Mouse (Mus musculus) A20 (cell line): ENCODE results near the gene Tdrd9.

Experiments
- DNase-seq: peaks from one replicate; pipeline ENCODE4 v3.0.0-alpha.2; 2011; ENCODE audit warnings: low read depth, low spot score

Tdrd9 gene

DNA sequence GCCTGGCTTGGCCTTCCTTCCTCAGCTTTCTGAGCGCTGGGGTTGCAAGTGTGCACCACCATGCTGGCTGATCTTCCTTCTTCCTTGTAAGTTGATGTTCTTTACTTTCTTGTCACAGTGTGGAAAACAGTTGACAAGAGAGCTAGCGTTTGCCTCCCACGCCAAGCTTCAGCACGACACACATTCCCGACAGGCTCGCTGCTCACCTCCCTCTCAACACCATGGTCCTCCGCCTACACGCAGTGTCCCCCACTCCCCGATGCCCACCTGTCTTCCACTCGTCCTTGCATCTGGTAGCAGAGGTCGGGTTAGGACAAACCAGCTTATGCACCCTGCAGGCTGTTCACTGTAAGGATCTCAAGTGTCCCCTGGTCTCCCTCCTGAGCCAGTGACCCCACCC lies 133.5 kb downstream of the Tdrd9 start:
- no peak for DNase-seq

DNA sequence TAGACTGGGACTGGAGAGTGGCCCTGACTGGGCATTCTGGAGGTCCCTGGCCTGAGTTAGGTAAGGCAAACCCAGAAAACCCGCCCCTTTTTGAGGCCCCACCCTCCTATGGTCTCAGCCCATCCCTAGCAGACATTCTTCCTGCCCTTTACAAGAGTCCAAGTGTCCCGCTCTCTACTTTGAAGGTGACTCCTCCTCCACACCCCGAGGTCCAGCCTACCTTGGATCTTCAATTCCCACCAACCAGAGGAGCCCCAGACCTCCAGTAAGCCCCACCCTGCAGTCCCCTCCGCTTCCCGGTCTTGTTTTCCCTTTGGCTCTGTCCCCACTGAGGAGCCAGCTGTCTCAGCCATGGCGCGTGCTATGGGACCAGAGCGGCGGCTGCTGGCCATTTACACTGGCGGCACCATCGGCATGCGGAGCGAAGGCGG lies 135.2 kb downstream of the Tdrd9 start, which contains the start of gene Aspg:
Aspg (plus strand) TSS at position 139 of the 431 bp plus-strand sequence.
- DNase-seq: no peak

DNA sequence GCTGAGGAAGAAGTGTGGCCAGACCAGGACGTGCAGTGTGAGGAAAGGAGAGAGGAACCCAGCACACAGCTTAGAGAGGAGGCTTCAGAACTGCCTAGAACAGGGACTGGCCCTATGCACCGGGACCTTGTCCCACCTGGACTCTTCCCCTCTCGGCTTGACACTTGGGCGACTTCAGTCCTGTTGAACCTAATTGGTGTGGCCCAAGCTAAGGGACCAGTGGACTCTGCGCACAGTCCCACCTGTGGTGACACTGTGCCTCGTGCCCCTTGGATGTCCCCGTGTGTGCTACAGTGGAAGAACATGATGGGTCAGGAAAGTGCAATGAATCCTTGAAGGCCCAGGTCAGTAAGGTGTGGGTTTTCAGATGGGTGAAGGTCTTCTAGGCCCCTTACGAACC lies 136.3 kb downstream of the Tdrd9 start:
- DNase-seq: no peak

DNA sequence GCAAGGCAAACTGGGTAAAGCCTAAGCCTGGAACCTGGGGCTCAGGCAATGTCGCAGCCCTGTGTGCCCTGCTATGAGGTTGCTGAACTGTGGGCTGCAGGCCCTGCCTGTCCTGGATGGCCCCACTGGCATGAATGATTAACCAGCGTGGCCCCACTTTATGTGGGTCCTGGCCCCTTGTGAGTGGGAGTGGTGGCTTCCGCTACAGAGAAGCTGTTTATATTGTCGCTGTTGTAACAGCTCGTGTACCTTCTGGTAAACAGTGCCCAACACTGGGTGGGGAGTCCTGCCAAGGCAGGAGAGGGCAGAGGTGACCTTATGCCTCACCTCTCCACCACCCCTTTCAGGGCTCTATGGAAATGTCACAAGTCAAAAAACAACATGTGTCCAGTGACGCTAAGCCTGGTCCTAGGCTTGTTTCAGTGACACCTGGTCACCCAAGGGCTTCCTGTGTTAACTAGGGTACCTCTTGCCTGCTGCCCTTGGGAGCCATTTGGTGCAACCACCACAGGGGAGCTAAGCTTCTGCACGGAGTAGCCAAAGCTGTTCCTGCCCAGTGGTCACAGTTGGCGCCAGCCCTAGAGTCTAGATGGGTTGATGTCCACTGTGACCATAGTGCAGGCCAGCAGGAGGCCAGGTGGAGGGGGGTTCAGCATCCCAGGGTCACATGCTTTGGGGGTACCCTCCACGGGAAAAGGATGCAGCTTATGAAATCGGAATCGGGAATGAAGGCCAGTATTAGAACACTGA lies 137.5 kb downstream of the Tdrd9 start:
- DNase-seq: no peak

DNA sequence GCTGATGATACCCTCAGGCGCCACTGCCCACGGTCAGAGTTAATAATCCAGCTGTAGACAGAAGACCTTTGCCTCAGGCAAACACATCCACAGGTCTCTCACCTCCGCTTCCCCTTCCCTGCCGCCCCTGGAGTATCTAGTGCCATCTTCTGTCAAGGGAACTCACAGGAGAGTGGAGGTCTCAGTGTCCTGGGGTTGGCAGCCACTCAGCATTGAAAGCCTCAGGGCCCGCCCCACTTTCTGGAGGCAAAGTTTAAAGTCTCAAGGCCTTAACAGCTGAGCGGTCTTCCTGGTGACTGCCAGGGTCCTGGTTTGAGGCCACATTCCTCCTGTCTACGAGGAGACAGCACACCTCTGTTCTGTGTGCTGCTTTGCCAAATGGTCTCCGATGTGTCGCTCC lies 138.3 kb downstream of the Tdrd9 start:
- no peak for DNase-seq

DNA sequence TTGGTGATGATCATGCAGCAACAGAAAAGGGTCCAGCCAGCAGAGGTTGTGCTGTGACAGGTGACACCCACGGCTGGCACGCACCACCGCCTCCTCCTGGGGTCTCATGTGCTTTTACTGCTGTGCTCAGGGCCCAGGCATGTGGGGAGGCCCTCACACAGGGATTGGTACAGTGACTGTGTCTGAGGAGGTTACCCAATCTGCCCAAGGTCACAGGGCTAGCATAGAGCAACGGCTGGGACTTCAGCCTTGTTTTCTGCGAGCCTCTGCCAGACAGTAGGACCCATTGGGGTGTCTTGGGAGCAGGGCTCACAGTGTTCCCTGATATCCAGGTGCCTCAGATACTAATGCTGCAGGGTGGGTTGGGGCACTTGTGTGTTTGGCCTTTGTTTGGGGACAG lies 140.0 kb downstream of the Tdrd9 start:
- DNase-seq: no peak

DNA sequence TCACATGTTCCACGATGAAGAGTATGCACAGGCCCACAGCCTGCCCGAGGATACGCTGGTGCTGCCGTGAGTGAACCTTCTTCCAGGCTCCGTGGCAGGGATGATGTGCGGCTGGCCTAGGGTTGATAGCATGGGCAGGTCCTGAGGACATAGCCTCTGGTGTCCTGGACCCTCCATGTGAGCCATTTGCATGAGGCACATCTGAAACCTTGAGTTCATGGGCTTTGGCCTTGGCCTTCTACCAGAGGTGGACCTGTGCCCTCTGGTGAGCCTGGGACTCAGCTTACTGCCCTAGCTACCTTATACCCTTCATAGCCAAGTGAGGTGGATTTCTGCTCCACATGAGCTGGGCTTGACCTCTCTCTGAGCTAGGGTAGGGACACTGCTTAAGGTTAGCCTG lies 140.9 kb downstream of the Tdrd9 start:
- no peak for DNase-seq

DNA sequence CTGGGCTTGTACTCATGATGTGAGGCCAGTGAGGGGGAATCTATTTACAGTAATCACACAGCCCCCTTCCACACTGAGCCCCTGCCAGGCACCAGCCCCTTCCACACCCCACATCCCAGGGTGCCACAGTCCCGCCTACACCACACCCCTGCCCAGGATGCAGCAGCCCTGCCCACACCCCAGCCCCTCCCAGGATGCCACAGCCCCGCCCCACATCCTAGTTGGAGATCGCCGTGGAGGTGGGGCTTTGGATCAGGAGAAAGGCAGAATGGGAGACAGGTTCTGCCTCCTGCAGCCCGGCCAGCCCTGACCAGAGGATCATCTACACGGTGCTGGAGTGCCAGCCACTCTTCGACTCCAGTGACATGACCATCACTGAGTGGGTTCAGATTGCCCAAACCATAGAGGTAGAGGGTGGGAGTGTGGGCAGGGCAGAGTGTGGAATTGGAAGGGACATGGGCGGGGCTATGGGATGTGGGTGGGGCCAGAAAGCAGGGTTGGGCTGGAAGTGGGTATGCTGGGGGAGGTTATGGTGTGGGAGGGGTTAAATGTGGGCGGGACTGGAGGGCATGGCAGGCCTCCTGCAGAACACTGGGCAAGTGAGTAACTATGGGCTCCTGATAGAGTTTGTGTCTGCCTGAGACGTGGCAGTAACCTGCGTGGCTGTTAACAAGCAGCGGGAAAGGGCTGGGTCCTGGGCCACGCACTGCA lies 141.5 kb downstream of the Tdrd9 start:
- DNase-seq: no peak

DNA sequence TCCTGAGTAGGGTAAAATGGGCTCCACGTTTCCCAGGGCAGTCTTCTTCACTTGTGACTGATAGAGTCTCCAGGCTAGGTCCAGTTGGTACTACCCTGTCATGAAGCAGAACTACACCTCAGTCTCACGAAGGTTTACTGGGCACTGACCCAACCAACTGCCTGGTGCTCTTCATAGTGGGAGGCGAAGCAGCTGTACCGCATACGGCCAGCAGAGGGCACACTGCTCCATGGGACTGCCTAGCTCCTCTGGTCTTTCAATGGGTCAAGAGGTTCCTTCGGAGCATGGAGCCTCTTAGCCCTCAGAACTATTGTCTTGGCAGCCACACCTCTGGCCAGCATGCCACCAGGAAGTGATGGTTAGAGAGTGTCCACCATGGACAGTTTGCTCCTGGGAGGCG lies 142.4 kb downstream of the Tdrd9 start:
- peak; percentile 69 for DNase-seq

DNA sequence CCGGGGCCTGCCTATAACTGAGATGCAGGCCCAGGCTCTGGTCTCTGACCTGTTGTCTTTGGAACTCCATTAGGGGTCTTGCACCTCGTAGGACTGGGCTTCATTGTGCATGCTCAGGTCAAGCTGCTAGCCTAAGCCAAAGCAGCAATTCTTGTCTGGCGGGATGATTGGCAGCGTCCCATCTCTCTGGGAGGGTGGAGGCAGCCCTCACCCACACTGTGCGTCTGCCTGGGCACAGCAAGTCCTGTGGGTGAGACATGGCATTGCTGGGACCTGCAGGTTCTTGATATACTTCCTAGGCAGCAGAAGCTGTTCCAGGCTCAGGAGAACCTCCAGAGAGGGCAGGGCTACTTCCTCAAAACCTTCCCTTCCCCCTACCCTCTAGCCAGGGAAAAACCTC lies 145.6 kb downstream of the Tdrd9 start:
- no peak for DNase-seq

DNA sequence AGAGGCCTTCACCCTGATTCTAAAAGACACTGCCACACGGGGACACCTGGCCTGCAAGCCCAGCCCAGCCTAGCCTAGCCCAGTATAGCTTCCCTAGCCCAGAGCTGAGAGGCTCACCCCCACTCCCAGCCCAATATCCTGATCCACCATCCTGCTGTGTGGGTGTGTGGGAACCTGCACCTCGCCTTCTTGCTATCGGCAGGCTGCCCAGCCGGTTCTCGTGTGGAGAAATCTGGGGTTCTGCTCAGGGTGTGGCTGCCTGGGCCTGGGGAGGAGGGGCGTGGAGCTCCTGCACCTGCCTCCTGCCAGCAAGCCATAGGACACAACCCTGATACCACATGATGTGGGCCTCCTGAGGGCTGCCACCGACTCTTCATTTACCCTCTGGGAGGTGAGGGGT lies 146.3 kb downstream of the Tdrd9 start:
- no peak for DNase-seq
